ENCODE assay signal across 8 mouse cellular contexts in genomic region chr9:7836331-7836730, GRCm38 (mm10). TPM values are rescaled to one million over a fixed set of nuclear protein-coding genes. Genes with fewer than 3 reads are reported as not detected.
DNase-seq lines count a peak whose midpoint lies in the region; ATAC-seq and TF ChIP-seq lines count a peak whose summit lies in the region.

No protein-coding gene starts in this region.

- H3K27me3 ChIP-seq in E14TG2a.4 (ENCODE audit: insufficient read depth, low read length): no peaks in the 10 kb centered on the region
- no peaks in the 10 kb centered on the region for H3K27me3 ChIP-seq in heart, embryonic 11.5 days (ENCODE audit: control insufficient read depth, insufficient read depth, low read length)
- H3K27me3 ChIP-seq in kidney, embryonic 16.5 days (ENCODE audit: insufficient read depth, low read length): no peaks in the 10 kb centered on the region
- no peaks in the 10 kb centered on the region for H3K27me3 ChIP-seq in liver, embryonic 16.5 days (ENCODE audit: control insufficient read depth, insufficient read depth, low read depth, low read length)
- H3K27me3 ChIP-seq in neural tube, embryonic 14.5 days (ENCODE audit: control insufficient read depth, insufficient read depth, low read length): no peaks in the 10 kb centered on the region
- H3K27me3 ChIP-seq in thymus, adult 2 months (ENCODE audit: control insufficient read depth, insufficient read depth, low read length): no peaks in the 10 kb centered on the region

- H3K4me1 ChIP-seq in E14TG2a.4 (replicated peaks; ENCODE audit: low read depth, low read length): peaks cover 39% of the 10 kb centered on the region
- H3K4me1 ChIP-seq in embryonic fibroblast, embryonic 13.5 days (ENCODE audit: control insufficient read depth, insufficient read depth, low read length): peaks cover 3% of the 10 kb centered on the region; the same call in 1 of the 2 replicates
- no peaks in the 10 kb centered on the region for H3K4me1 ChIP-seq in heart, embryonic 11.5 days (ENCODE audit: control insufficient read depth, insufficient read depth, low read length)
- H3K4me1 ChIP-seq in kidney, embryonic 16.5 days (ENCODE audit: insufficient read depth, low read length): peaks cover 20% of the 10 kb centered on the region; the same call in 1 of the 2 replicates
- peaks cover 10% of the 10 kb centered on the region for H3K4me1 ChIP-seq in liver, embryonic 16.5 days (ENCODE audit: control insufficient read depth, low read depth, low read length)
- peaks cover 17% of the 10 kb centered on the region for H3K4me1 ChIP-seq in neural tube, embryonic 14.5 days (ENCODE audit: control insufficient read depth, insufficient read depth, low read length)
- H3K4me1 ChIP-seq in thymus, adult 2 months (replicated peaks; ENCODE audit: control insufficient read depth, insufficient read depth, low read length): peaks cover 9% of the 10 kb centered on the region

- H3K4me3 ChIP-seq in E14TG2a.4 (replicated peaks; ENCODE audit: low read length): peak overlapping the region; percentile 93
- H3K4me3 ChIP-seq in embryonic fibroblast, embryonic 13.5 days (ENCODE audit: insufficient read depth, low read length): peak overlapping the region; percentile 75
- peak overlapping the region; percentile 73 for H3K4me3 ChIP-seq in heart, embryonic 11.5 days (ENCODE audit: low read depth, low read length)
- H3K4me3 ChIP-seq in kidney, embryonic 16.5 days (ENCODE audit: low read length): peak overlapping the region; percentile 80
- H3K4me3 ChIP-seq in liver, embryonic 16.5 days (ENCODE audit: low read depth, low read length): peak overlapping the region; percentile 72
- peak overlapping the region; percentile 51 for H3K4me3 ChIP-seq in neural tube, embryonic 14.5 days (ENCODE audit: low read depth, low read length)
- peak overlapping the region; percentile 69 for H3K4me3 ChIP-seq in thymus, adult 2 months (ENCODE audit: control insufficient read depth, insufficient read depth, low read length)

- TF ChIP-seq CTCF in E14TG2a.4 (conservative IDR thresholded peaks at IDR 0.05; ENCODE audit: low read length): no peak
- no peak for TF ChIP-seq CTCF in embryonic fibroblast, embryonic 13.5 days (IDR thresholded peaks at IDR 0.05; ENCODE audit: borderline replicate concordance, insufficient read depth, low read length)
- no peak for TF ChIP-seq CTCF in thymus, adult 2 months (IDR thresholded peaks at IDR 0.05; ENCODE audit: borderline replicate concordance, control insufficient read depth, extremely low read depth, insufficient read depth, low read length, poor library complexity)

- WGBS in heart, embryonic 11.5 days (ENCODE audit: insufficient replicate concordance): under 1% methylated on average over 16 of the region's 16 CpGs
- WGBS in kidney, embryonic 16.5 days: 1% methylated on average over 16 of the region's 16 CpGs
- under 1% methylated on average over 16 of the region's 16 CpGs for WGBS in liver, embryonic 16.5 days (ENCODE audit: insufficient replicate concordance)
- WGBS in neural tube, embryonic 14.5 days: 0% methylated on average over 16 of the region's 16 CpGs
- under 1% methylated on average over 16 of the region's 16 CpGs for WGBS in thymus, adult 2 months

- ATAC-seq in heart, embryonic 11.5 days (replicated peaks; ENCODE audit: insufficient number of reproducible peaks, low FRiP score, low TSS enrichment): 0 out of 2 replicates have a peak, but pooled peaks have one; percentile 48
- ATAC-seq in kidney, embryonic 16.5 days (ENCODE audit: low FRiP score, low TSS enrichment): peak; percentile 67; the same call in 1 of the 2 replicates
- peak; percentile 19 for ATAC-seq in liver, embryonic 16.5 days (ENCODE audit: low read depth)
- peak; percentile 56 for ATAC-seq in neural tube, embryonic 14.5 days (ENCODE audit: low read depth)

- peak; percentile 40 to 57 for DNase-seq in adrenal gland, postnatal 36 days
- DNase-seq in thymus, adult 2 months: peak; percentile 54

- peak; percentile 40; the same call in 1 of the 2 replicates for TF ChIP-seq POLR2A in embryonic fibroblast, embryonic 13.5 days (IDR thresholded peaks at IDR 0.05; ENCODE audit: low read depth, low read length)
- no peak for TF ChIP-seq POLR2A in thymus, adult 2 months (IDR thresholded peaks at IDR 0.05; ENCODE audit: control insufficient read depth, extremely low read depth, insufficient read depth, low read length, poor library complexity)

- H3K9me3 ChIP-seq in E14TG2a.4 (ENCODE audit: low read length): peaks cover 3% of the 10 kb centered on the region; the same call in 1 of the 2 replicates
- H3K9me3 ChIP-seq in heart, embryonic 11.5 days (replicated peaks; ENCODE audit: control insufficient read depth, low read length): no peaks in the 10 kb centered on the region
- no peaks in the 10 kb centered on the region for H3K9me3 ChIP-seq in kidney, embryonic 16.5 days (ENCODE audit: low read length)
- H3K9me3 ChIP-seq in liver, embryonic 16.5 days (replicated peaks; ENCODE audit: control insufficient read depth, low read length): no peaks in the 10 kb centered on the region
- no peaks in the 10 kb centered on the region for H3K9me3 ChIP-seq in neural tube, embryonic 14.5 days (ENCODE audit: control insufficient read depth, low read length)

- H3K27ac ChIP-seq in embryonic fibroblast, embryonic 13.5 days (ENCODE audit: insufficient read depth, low read length): peak overlapping the region; percentile 93
- peak overlapping the region; percentile 99 for H3K27ac ChIP-seq in heart, embryonic 11.5 days (ENCODE audit: low read depth, low read length)
- H3K27ac ChIP-seq in kidney, embryonic 16.5 days (ENCODE audit: low read length): peak overlapping the region; percentile 100
- peak overlapping the region; percentile 99 for H3K27ac ChIP-seq in liver, embryonic 16.5 days (ENCODE audit: low read length)
- H3K27ac ChIP-seq in neural tube, embryonic 14.5 days (ENCODE audit: low read depth, low read length): peak overlapping the region; percentile 99
- peak overlapping the region; percentile 94 for H3K27ac ChIP-seq in thymus, adult 2 months (ENCODE audit: control insufficient read depth, insufficient read depth, low read length)

- peak overlapping the region; percentile 77 for H3K4me2 ChIP-seq in heart, embryonic 11.5 days
- peak overlapping the region; percentile 85 for H3K4me2 ChIP-seq in kidney, embryonic 16.5 days (replicated peaks; ENCODE audit: low read depth, low read length)
- H3K4me2 ChIP-seq in liver, embryonic 16.5 days (ENCODE audit: low read depth, low read length): peak overlapping the region; percentile 91
- H3K4me2 ChIP-seq in neural tube, embryonic 14.5 days (ENCODE audit: low read depth, low read length): peak overlapping the region; percentile 77

- H3K9ac ChIP-seq in heart, embryonic 11.5 days (ENCODE audit: low read depth, low read length): peak overlapping the region; percentile 95
- H3K9ac ChIP-seq in kidney, embryonic 16.5 days (replicated peaks; ENCODE audit: low read length): peak overlapping the region; percentile 89
- H3K9ac ChIP-seq in liver, embryonic 16.5 days (ENCODE audit: low read depth, low read length): peak overlapping the region; percentile 91
- H3K9ac ChIP-seq in neural tube, embryonic 14.5 days (replicated peaks; ENCODE audit: low read depth, low read length): peak overlapping the region; percentile 88

- peaks cover 29% of the 10 kb centered on the region for H3K36me3 ChIP-seq in E14TG2a.4 (ENCODE audit: insufficient read depth, low read length)
- H3K36me3 ChIP-seq in heart, embryonic 11.5 days (ENCODE audit: control insufficient read depth, insufficient read depth, low read length): peaks cover 2% of the 10 kb centered on the region; the same call in 1 of the 2 replicates
- H3K36me3 ChIP-seq in kidney, embryonic 16.5 days (ENCODE audit: insufficient read depth, low read length): peaks cover 10% of the 10 kb centered on the region
- H3K36me3 ChIP-seq in liver, embryonic 16.5 days (ENCODE audit: control insufficient read depth, insufficient read depth): no peaks in the 10 kb centered on the region
- 0 out of 2 replicates have a peak, but pooled peaks cover 3% of the 10 kb centered on the region for H3K36me3 ChIP-seq in neural tube, embryonic 14.5 days (ENCODE audit: control insufficient read depth, insufficient read depth, low read length)
- H3K36me3 ChIP-seq in thymus, adult 2 months (ENCODE audit: control insufficient read depth, insufficient read depth, low read length): peaks cover 8% of the 10 kb centered on the region

RNA-seq across cellular contexts. Expression of gene Birc2, which starts 0.5 kb away (rescaled TPM):
- 10 to 100 TPM; 48.7 to 59.8 TPM for total RNA-seq in adrenal gland, postnatal 36 days (2021)
- 21.0 and 25.4 TPM in 2 replicates for polyA plus RNA-seq in embryonic fibroblast, embryonic 13.5 days (2011; ENCODE audit: insufficient read length, low read depth, missing spikeins)
- polyA plus RNA-seq in heart, embryonic 11.5 days (2014; fragmentation: Nextera tagmentation; extraction: Ambion mirVana): 28.1 and 28.7 TPM in 2 replicates
- 39.8 and 45.8 TPM in 2 replicates for polyA plus RNA-seq in kidney, embryonic 16.5 days (2015; fragmentation: Nextera tagmentation; extraction: Ambion mirVana)
- 14.2 and 14.4 TPM in 2 replicates for polyA plus RNA-seq in liver, embryonic 16.5 days (2015; fragmentation: Nextera tagmentation; extraction: Ambion mirVana)
- 49.3 and 53.6 TPM in 2 replicates for polyA plus RNA-seq in neural tube, embryonic 14.5 days (2014; fragmentation: Nextera tagmentation; extraction: Ambion mirVana)
- polyA plus RNA-seq in thymus, adult 2 months (2012; rRNA removed): 43.5 and 43.6 TPM in 2 replicates

RNA-seq across cellular contexts. Expression of gene Birc3, which starts 36.7 kb away (rescaled TPM):
- total RNA-seq in adrenal gland, postnatal 36 days (2021): 10 to 100 TPM; 19.7 to 30.9 TPM
- 29.3 and 33.7 TPM in 2 replicates for polyA plus RNA-seq in embryonic fibroblast, embryonic 13.5 days (2011; ENCODE audit: insufficient read length, low read depth, missing spikeins)
- 4.2 and 4.4 TPM in 2 replicates for polyA plus RNA-seq in heart, embryonic 11.5 days (2014; fragmentation: Nextera tagmentation; extraction: Ambion mirVana)
- 7.3 and 7.4 TPM in 2 replicates for polyA plus RNA-seq in kidney, embryonic 16.5 days (2015; fragmentation: Nextera tagmentation; extraction: Ambion mirVana)
- polyA plus RNA-seq in liver, embryonic 16.5 days (2015; fragmentation: Nextera tagmentation; extraction: Ambion mirVana): 6.0 and 7.4 TPM in 2 replicates
- 0.70 and 3.2 TPM in 2 replicates for polyA plus RNA-seq in neural tube, embryonic 14.5 days (2014; fragmentation: Nextera tagmentation; extraction: Ambion mirVana)
- polyA plus RNA-seq in thymus, adult 2 months (2012; rRNA removed): 30.7 and 33.5 TPM in 2 replicates

Comparison
In these comparisons a context has a peak if more than half of its experiments do, and no peak if none do; other contexts are left out.
1. Peak in every context shown above with its lines: DNase-seq, ATAC-seq, H3K4me3 ChIP-seq and H3K27ac ChIP-seq.